Mouse (Mus musculus) erythroid progenitor cell, adult 5-6 weeks (primary cell): ENCODE data around the gene Hoxb13. TPM values are rescaled to one million over a fixed set of nuclear protein-coding genes. Genes with fewer than 3 reads are reported as not detected.

Experiments used
- ATAC-seq: replicated peaks from 2 replicates; pipeline ENCODE4 v1.8.0; 2016; ENCODE audit warnings: moderate number of reproducible peaks, mild to moderate bottlenecking, moderate TSS enrichment, inconsistent platforms; ENCODE audit not compliant: poor library complexity, low FRiP score, severe bottlenecking
- total RNA-seq, 2 experiments: library from RNA; stranded (forward) in 1 of 2; stranded (reverse) in 1 of 2; fragments of 150-400 nt in 1 of 2; fragments of 186-747, 209-891 nt in 1 of 2; gene quantifications; 2 replicates each; pipeline versions ENCODE4 v1.2.3 to v1.2.4; 2015 to 2017; ENCODE audit warnings: low replicate concordance in 2 of 2

Hoxb13 gene
- total RNA-seq, 2 experiments from 2014 or later, result not detected

DNA sequence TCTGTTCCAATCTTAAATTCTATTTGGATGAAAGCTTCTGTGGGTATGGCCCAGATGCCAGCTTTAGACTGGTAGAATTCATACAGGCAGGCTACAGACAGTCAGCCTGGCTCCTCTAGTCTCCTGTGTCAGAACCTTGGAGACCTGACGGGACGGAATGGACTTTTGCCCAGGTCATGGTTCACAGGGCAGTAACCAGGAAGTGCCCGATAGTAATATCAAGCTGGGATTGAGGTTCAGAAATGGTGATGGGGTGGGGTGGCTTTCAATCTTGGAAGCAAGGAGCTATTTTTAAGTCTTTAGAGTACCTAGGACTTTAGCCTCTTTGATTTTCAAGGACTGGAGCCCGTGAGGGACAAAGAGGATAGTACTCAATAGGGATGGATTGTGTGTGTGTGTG lies 6.8 kb upstream of the Hoxb13 start:
- no peak for ATAC-seq

DNA sequence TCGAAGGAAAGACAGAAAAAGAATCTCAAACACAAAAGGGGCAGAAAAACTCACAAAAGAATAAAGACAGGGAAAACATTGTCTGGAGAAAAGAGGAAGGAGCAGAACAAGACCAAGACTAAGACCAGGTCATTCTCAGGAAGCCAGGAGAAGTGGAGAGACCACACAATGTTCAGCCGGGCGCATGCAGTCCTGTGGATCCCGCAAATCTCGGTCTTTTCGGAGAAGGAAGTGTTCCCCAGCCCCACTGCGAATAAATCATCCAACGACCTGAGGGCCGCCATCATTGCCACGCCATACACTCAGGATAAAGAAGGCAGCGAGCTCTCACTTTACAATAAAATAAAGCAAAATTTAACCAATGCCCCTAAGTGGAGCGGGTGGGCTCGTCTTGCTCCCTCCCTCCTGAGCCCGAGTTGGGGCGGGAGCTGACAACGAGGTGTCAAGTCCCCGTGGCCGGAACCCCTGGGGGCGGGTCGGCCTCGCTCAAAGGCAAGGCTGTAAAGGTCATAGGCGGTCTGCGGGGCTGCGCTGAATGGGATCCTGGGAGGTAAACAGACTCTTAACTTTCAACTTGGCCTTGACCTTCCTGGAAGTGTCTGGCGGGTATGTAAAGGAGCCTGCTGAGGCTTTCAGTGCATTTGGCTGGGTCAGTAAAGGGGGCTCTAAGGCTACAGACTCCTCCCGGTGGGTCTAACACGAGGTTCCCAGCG lies 4.2 kb upstream of the Hoxb13 start:
- no peak for ATAC-seq

DNA sequence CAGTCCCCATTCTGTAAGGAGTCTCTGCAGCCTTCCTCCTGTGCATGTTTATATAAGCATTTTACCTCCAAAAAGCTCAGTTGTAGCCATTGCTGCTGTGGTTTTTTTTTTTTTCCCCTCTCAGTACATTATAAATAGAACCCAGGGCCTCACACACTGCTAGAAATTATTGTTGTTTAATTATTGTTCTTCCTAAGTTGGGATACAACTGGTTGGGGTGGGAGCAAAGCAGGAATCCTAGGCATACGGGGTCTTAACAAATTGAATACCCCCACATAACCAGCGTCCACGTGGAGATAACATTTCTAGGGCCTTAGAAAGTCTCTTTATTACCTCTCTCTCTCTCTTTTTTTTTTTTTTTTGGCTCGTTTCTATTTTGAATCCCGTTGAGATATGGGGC lies 3.0 kb upstream of the Hoxb13 start:
- ATAC-seq, result no peak

DNA sequence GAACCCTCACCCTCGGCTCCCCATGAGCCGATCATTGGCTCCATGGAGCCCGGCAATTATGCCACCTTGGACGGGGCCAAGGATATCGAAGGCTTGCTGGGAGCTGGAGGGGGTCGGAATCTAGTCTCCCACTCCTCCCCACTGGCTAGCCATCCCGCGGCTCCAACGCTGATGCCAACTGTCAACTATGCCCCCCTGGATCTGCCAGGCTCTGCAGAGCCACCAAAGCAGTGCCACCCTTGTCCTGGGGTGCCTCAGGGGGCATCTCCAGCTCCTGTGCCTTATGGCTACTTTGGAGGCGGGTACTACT lies 240 bp downstream of the Hoxb13 start:
- no peak for ATAC-seq

DNA sequence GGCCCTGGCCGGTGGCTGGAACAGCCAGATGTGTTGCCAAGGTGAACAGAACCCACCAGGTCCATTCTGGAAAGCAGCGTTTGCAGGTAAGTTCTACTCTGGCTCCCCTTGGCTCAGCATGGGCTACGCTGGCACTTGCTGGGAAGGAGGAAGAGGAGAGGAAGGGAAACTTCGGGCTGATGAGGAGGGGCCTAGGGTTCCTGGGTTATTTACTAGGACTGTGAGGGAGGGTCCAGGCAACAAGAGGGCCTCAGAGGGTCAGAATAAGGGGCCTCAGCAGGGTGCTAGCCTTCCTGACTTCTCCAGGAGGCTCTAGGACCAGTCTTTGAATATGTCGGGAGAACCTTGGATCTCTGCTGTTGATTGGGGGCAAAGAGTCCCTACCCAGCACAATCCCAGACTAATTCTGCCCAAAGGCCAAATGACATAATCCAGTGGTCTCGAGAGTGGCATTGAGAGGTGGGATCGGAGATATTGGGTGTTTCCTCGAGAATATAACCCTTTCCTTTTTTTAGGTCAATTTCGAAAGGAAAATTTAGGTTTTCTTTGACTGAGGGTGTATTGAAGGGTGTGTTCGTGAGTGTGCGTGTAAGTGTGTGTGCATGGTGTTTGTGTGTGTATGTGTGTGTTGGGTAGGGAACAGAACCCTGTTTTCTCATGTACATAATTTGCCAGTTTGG lies 985 bp downstream of the Hoxb13 start:
- ATAC-seq, result no peak

DNA sequence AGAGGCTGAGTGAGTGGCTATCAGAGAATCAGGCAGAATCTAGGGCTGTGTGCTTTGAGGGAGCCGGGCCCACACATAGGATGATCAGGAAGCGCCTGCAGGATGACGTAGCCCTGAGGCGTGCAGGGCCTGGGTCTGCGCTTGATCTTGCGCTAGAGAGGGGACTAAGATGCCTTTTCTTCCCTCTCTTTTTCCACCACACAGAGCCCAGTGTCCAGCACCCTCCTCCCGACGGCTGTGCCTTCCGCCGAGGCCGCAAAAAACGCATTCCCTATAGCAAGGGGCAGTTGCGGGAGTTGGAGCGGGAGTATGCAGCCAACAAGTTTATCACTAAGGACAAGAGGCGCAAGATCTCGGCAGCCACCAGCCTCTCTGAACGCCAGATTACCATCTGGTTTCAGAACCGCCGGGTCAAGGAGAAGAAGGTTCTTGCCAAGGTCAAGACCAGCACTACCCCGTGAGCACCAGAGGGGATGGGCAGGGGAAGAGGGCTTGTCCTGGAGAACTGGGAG lies 1.7 kb downstream of the Hoxb13 start:
- ATAC-seq, result no peak

DNA sequence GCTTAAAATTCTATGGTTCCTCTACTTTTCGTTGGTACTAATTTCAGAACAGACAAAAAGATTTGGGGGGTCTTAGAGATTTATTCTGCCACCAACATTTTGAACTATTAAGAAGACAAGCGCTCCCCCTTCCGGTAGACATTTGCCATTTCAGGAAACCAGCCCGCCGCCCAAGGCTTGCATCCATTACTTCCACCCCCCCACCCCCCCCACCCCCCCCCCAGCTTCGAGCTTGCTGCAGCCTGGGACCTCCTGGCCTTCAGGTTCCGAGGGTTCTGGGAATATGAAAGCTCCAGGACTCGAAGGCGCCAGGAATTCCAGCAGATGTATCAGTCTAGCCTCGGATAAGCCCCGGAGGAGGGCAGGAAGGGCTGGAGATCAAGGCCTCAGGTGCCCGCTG lies 4.5 kb downstream of the Hoxb13 start:
- no peak for ATAC-seq

DNA sequence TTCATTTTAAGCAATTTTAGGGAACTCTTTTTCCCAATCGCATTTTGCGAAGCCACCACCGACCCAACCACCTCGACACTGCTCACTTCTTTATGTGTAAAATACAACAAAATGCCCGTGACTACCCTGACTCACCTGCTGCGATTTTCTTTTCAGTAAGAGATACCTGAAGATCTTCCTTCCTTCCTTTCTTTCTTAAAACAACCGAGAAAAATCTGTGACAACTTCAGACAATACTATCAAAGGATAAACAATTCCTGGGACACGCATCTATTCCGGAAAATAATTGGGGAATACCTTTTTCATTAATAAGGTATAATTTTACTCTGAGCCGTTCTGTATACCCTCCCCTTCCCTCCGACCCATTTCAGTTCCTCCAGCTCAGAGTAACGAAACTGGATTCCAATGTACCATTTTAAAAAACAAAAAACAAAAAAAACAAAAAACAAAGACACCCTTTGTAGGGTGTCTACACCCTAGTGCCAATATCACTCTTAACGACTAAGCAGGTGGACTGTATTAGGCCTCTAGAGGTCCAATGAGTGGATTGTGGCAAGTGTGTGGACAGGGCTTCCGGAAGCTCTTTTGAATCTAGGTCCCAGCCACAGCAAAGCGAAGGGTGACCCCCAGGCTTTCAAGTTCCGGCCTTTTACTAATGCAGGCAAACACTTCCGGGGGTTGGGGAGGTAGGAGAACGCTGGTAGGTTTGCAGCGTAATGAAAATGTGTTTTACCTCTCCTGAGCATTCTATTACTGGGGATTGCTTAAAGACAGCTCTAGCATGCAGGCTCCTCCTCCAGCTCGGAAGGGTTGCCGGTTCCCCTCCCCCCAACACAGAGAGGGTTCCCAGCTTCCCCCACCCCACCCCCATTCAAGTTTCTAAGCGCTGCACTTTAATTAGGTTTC lies 5.3 kb downstream of the Hoxb13 start:
- no peak for ATAC-seq

DNA sequence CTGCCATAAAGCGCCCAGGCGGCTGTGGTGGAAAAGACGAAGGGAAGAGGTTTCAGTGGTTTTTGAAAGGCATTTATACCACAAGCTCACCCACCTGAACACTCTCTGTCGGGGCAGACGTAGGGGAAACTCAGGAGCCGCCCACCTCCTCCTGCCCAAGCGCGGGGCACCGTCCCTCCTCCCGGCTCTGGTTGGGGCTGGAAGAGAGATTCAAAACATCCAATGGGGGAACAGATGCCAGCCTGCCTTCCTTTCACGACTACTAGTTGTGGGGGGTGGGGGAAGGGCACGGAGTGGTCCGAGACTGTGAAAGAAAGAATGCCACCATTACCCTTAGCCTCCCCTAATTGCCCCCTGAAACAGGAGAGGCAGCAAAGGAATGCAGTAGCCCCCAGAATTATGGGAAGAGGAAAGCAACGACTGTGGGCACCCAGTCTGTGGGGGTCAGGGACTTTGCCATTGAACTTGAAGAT lies 6.1 kb downstream of the Hoxb13 start:
- no peak for ATAC-seq

DNA sequence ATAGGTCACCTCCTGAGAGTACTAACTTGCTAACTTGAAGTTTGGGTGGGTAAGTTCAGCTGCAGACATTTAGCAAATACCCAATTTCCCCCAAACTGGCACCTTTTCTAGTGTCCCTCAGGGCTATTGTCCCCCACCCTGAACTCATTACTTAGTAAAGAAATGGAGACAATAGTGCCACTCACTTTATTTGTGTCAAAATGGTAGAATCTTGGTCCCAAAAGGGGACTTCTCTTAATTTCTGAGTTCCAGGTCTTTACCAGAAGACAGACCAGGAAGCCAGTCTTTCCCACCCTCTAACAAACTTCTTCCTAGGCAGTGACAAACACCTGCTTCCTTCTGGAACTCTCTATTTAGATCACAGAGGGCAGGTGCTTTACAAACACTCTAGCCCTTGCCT lies 7.6 kb downstream of the Hoxb13 start:
- no peak for ATAC-seq

DNA sequence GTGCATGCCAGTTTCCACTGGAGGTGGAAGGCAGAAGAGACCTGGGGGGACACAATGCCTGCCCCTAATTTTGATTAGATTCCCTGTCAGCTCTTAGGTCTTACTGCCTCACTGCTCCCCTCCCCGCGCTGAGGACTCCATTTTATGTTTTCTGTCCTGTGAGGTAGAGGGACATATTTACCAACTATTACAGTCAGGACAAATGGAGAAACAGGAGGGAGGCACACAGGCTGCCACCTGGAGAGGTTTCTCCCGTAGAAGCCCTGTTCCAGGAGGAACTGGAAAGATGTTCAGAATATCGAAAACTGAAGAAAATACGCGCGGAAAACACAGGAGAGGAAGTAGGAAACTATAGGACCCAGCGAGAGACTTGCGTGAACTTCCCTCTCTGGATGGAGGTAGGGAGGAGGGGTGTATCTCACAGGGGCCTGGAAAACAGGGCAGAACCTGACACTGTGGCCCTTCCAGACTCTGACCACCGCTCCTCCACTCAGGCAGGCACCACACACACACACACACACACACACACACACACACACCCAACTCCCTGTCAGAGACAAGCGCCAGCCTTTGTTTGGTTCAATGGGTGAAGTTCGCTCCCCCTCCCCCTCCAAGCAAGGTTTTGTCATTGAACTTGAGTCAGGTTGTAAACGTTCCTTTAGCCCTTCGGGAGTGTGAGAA lies 8.4 kb downstream of the Hoxb13 start:
- ATAC-seq, result no peak

DNA sequence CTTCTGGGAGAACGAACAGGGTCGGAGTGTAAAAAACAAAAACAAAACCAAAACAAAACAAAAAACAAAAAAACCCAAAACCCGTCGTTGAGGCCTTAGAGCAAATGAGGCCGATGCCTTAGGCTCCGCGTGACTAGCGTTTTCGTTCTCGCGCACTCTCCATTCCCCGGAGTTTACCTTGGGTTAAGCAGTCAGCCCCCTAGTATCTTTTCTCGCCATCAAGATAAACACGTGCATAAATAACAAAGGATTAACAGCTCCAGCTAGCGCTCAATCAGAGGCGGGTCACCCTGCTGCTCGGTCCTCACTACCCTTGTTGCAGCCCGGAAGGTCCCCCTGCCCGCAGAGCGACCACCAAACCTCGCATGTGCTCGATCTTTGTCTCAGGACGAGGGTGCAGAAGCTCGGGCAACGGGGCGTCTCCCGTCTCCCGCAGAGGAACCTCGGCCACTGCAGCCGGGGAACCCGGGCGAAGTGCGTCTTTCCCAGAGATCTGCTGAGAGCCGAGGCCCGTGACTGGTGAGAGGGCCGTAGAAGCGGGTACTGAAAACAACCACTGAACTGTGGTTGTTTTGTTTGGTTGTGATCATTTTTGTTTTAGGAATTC lies 9.2 kb downstream of the Hoxb13 start:
- no peak for ATAC-seq

DNA sequence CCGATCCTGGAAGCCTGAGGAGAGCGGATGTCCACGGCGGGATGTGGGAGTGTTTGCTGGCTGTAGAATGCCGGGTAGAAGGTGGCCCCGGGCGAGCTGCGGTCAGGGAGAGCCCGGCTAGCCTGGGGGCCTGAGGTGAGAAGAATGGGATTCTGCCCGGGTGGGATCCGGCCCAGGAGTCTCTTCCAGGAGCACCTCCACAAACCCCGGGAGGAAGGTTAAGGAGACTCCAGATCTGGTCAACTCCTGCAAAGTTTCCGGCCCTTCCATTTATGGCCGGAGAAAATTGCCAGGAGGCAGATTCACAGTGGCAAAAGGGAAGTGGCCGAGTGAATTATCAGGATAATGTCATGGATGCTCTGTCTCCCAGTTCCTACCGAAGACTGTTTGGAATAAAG lies 9.7 kb downstream of the Hoxb13 start:
- ATAC-seq, result no peak

DNA sequence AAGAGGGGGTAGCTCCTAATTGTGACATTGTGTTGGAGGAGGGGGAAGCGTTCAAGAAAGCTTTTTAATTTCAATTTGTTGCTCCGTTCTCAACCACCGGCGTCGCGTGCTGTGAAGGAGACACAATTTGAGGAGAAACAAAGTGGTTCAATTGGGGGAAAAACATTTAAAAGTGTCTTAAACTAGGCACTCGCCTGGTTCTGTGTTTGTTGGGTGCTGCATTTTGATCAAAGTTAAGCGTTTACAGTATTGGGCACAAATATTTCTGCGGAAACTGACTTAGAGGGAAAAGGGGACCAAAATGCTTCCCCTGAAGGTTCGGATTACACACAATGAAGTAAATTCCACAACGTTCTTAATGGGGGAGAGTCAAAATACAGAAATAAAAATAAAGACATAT lies 10.2 kb downstream of the Hoxb13 start:
- no peak for ATAC-seq

DNA sequence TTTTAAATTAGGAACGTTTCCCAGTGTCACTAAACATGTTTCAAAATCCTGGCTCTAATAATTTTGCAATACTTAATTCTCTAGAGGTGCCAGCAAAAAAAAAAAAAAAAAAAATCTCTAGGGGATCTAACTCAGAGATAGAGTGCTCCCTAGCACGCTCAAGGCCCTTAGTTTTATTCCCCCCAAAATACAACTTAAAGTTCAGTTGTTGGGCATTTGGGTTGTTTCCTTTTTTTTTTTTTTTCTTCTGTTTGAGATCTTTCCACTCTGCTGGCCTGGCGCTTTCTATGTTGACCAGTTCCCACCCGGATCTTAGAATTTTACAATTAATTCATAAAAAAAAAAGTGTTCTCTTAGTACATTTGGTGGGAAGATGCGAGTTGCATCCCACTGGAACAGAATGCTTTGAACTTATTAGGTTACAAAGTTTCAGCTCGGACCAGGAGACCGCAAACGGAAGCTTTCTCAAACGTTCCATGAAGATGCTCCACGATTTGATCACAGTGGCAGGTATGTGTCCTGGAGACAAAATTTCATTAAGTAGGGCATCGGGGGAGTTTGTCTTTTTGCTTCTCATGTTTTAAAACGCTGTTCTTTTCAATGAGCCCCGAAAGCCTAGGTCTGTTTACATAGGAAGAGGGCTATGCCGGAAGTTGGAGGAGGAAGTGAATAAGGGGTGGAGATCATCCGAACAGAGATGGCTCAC lies 11.5 kb downstream of the Hoxb13 start:
- no peak for ATAC-seq

DNA sequence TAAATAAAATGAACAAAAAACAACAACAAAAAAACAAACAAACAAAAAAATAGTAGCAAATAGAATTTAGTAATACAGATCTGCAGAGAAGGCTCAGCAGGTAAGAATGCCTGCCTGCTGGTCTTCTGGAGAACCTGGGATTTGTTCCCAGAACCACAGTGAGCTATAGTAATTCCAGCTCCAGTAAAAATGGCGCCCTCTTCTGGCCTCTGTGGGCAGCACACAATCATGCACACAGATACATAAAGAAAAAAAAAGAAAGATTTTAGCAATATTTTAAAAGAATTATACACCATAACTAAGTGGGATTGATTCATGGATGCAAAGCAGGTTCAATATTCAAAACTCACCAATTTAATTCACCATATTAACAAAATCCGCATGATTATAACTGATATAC lies 29.7 kb downstream of the Hoxb13 start:
- no peak for ATAC-seq

DNA sequence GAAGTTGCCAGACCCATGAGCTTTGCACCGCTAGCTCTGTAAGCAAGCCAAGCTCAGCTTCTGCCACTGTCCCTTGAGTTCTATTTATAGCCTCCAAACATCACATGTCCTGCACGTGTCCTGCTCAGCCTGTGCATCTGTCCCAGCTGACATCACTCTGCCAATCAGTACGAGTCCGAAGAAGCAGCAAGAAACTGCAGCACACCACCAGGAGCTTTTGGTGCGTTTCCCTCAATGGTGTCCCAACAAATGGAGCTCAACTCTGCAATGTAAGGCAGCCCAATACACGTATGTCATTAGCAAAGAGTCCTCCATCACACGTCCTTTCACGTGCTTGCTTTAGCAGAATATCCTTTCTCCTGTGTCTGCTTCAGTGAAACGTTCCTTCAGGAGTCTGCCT lies 33.6 kb downstream of the Hoxb13 start:
- no peak for ATAC-seq

DNA sequence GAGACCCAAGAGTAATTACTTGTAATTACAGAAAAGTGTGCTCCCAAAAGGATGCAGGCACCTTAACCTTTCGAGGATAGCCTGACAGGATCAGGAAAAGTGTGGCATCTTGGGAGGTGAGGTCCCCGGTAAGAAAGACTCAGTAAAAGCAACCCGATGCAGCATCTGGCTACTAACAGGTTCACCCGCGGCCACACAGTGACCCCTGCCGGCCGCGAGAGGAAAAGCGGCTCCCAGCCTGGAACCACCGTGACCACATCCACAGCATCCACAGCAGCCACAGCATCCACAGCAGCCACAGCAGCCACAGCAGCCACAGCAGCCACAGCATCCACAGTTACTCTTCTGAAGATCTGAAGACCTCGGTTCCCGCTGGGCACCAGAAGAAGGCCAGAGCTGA lies 40.8 kb downstream of the Hoxb13 start:
- no peak for ATAC-seq

DNA sequence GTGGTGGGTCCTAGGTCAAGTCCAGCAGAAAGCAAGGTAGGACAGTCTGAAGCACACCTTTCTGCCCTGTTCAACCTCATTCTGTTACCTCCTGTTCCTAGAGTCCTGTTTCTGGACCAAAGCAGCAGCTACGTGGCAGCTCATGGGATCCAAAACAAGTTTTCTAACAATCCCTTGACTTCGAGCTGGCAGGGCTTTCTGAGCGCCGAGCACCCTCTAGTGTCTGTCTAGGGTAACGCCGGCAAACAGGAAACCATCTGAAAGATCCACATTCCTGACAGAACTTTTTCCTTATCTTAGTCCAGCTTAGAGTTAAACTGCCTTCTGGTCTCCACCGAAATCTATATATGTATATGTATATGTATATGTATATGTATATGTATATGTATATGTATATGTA lies 46.1 kb downstream of the Hoxb13 start:
- ATAC-seq, result no peak
